ENCODE assay signal across 19 mouse cellular contexts in the genomic region with DNA sequence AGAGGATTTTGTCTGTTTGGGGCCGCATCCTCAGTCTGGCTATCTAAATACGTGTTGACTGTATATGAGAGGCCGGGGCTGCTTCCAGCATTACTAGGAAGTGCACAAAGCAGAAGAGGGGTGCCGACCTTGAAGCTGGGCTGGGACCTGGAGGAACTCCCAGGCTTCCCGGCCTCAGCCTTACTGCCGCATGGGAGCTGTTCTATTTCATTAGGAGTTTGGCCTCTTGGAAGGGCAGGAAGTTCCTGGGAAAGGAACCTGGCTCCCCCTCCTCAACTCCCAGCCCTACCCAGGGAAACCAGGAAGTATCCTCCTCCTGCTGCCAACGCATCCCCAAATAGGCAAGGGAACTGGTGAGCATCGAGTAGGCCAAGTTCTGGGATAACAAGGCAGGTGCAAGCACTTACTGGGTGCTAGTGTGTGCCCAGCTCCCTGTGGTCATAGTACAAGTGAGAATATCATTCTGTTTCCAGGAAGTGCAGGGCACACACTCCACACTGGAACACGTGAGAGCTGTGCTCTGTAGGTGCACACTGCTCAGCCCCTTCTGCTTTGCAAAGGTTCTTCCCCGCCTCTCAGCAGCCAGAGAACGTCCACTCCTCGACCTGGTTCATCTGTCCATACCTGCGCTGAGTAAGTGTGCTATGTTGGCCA.
"Had no signal": no experiment of that assay in that cellular context is flagged by ENCODE, and none has a peak within 500 bp of the region (broad histone marks: within the 10 kb centered on the region; RNA-seq: fewer than 3 reads in every experiment).

No protein-coding gene starts in this region.

- H3K27ac ChIP-seq: intestine, embryonic 15.5 days; kidney, embryonic 15.5 days; left cerebral cortex, adult 2 months; limb, embryonic 12.5 days; limb, embryonic 15.5 days; liver, embryonic 12.5 days; liver, embryonic 15.5 days; macrophage; midbrain, embryonic 13.5 days had no signal

- H3K9me3 ChIP-seq: intestine, embryonic 15.5 days; kidney, embryonic 15.5 days; limb, embryonic 12.5 days; limb, embryonic 15.5 days; liver, embryonic 12.5 days; liver, embryonic 15.5 days; midbrain, embryonic 13.5 days had no signal

- H3K9ac ChIP-seq: intestine, embryonic 15.5 days; kidney, embryonic 15.5 days; limb, embryonic 12.5 days; limb, embryonic 15.5 days; liver, embryonic 12.5 days; liver, embryonic 15.5 days; lung, embryonic 14.5 days; midbrain, embryonic 13.5 days had no signal

- ATAC-seq: intestine, embryonic 15.5 days; liver, embryonic 12.5 days; lung, postnatal 0 days; midbrain, embryonic 13.5 days had no signal

- H3K4me2 ChIP-seq: intestine, embryonic 15.5 days; kidney, embryonic 15.5 days; limb, embryonic 12.5 days; limb, embryonic 15.5 days; liver, embryonic 12.5 days; liver, embryonic 15.5 days; lung, embryonic 14.5 days; midbrain, embryonic 13.5 days had no signal

- H3K4me3 ChIP-seq: intestine, embryonic 15.5 days; kidney, embryonic 15.5 days; left cerebral cortex, adult 2 months; limb, embryonic 12.5 days; limb, embryonic 15.5 days; liver, embryonic 12.5 days; liver, embryonic 15.5 days; midbrain, embryonic 13.5 days had no signal

- H3K4me1 ChIP-seq: intestine, embryonic 15.5 days; kidney, embryonic 15.5 days; limb, embryonic 12.5 days; limb, embryonic 15.5 days; liver, embryonic 12.5 days; liver, embryonic 15.5 days; midbrain, embryonic 13.5 days had no signal

- DNase-seq: kidney, adult 11 months; kidney, adult 8-10 months; kidney, postnatal 10 days; kidney, postnatal 36 days; layer of hippocampus, postnatal 36 days; left cerebral cortex, postnatal 4 days; lung, embryonic 14.5 days; thymus, adult 18-20 months; thymus, postnatal 36 days had no signal

- H3K27me3 ChIP-seq: intestine, embryonic 15.5 days; kidney, embryonic 15.5 days; limb, embryonic 12.5 days; limb, embryonic 15.5 days; liver, embryonic 12.5 days; liver, embryonic 15.5 days; midbrain, embryonic 13.5 days had no signal

- H3K36me3 ChIP-seq: intestine, embryonic 15.5 days; kidney, embryonic 15.5 days; limb, embryonic 12.5 days; limb, embryonic 15.5 days; liver, embryonic 12.5 days; liver, embryonic 15.5 days; midbrain, embryonic 13.5 days had no signal
